Mouse (Mus musculus): ENCODE results near the gene Echs1.
"Not testable (repeated sequence)": the region's sequence is repeated elsewhere in the genome, so short reads cannot be mapped to it uniquely, and the experiment has no call there.

Gene Echs1

GRCm38 (mm10) chr7:140116329-140117054, at the start of gene Echs1:
Gene Echs1 (minus strand): TSS chr7:140116476.
- DNase-seq (ENCODE audit: low read depth, low spot score) = peak; percentile 96

- DNase-seq (ENCODE audit: low read depth, low spot score) = no peak
These were observed 48.4 kb upstream of the Echs1 start, which contains the start of gene Olfr522 for GRCm38 (mm10) chr7:140164664-140165063. Gene Olfr522 (minus strand): TSS chr7:140164764.

- DNase-seq (ENCODE audit: low read depth, low spot score) = no peak
These were observed 44.1 kb upstream of the Echs1 start for GRCm38 (mm10) chr7:140160363-140160762.

GRCm38 (mm10) chr7:140154218-140154927, 38.1 kb upstream of the Echs1 start, which contains the start of gene Sprn:
Gene Sprn (minus strand): TSS chr7:140154877.
- peak; percentile 94 for DNase-seq (ENCODE audit: low read depth, low spot score)

GRCm38 (mm10) chr7:140153829-140154217, 37.5 kb upstream of the Echs1 start:
- no peak for DNase-seq (ENCODE audit: low read depth, low spot score)

- DNase-seq (ENCODE audit: low read depth, low spot score) = peak; percentile 77
These were observed 37.1 kb upstream of the Echs1 start for GRCm38 (mm10) chr7:140153383-140153782.

- DNase-seq (ENCODE audit: low read depth, low spot score) = no peak
These were observed 28.3 kb upstream of the Echs1 start for GRCm38 (mm10) chr7:140144550-140144949.

- DNase-seq (ENCODE audit: low read depth, low spot score) = peak; percentile 83
These were observed 25.1 kb upstream of the Echs1 start for GRCm38 (mm10) chr7:140141350-140141749.

- DNase-seq (ENCODE audit: low read depth, low spot score) = no peak
These were observed 21.7 kb upstream of the Echs1 start for GRCm38 (mm10) chr7:140138021-140138310.

GRCm38 (mm10) chr7:140137135-140138020, 21.1 kb upstream of the Echs1 start, which contains the start of gene Mtg1:
Gene Mtg1 (plus strand): TSS chr7:140137564.
- DNase-seq (ENCODE audit: low read depth, low spot score) = peak; percentile 97

- DNase-seq (ENCODE audit: low read depth, low spot score) = no peak
These were observed 19.0 kb upstream of the Echs1 start for GRCm38 (mm10) chr7:140135106-140135770.

- DNase-seq (ENCODE audit: low read depth, low spot score) = not testable (repeated sequence)
These were observed 17.8 kb upstream of the Echs1 start for GRCm38 (mm10) chr7:140134033-140134432.

- DNase-seq (ENCODE audit: low read depth, low spot score) = not testable (repeated sequence)
These were observed 15.9 kb upstream of the Echs1 start for GRCm38 (mm10) chr7:140132184-140132583.

- DNase-seq (ENCODE audit: low read depth, low spot score) = no peak
These were observed 11.6 kb upstream of the Echs1 start for GRCm38 (mm10) chr7:140127911-140128310.

- no peak for DNase-seq (ENCODE audit: low read depth, low spot score)
These were observed 10.7 kb upstream of the Echs1 start for GRCm38 (mm10) chr7:140126934-140127333.

GRCm38 (mm10) chr7:140126022-140126350, 9.7 kb upstream of the Echs1 start:
- no peak for DNase-seq (ENCODE audit: low read depth, low spot score)

GRCm38 (mm10) chr7:140125278-140126021, 9.2 kb upstream of the Echs1 start:
- peak; percentile 97 for DNase-seq (ENCODE audit: low read depth, low spot score)

- DNase-seq (ENCODE audit: low read depth, low spot score) = no peak
These were observed 8.1 kb upstream of the Echs1 start for GRCm38 (mm10) chr7:140124382-140124781.

- DNase-seq (ENCODE audit: low read depth, low spot score) = no peak
These were observed 6.5 kb upstream of the Echs1 start for GRCm38 (mm10) chr7:140122765-140123164.

- no peak for DNase-seq (ENCODE audit: low read depth, low spot score)
These were observed 5.1 kb upstream of the Echs1 start for GRCm38 (mm10) chr7:140121338-140121910.

Data from brain, adult 2 months (tissue).